8 mouse cellular contexts compared by ENCODE assay signal in genomic region chr12:67430318-67430950, GRCm38 (mm10).
A peak's percentile ranks its signal among the peaks of the same experiment; 100 is the strongest.
DNase-seq lines count a peak whose midpoint lies in the region; ATAC-seq and TF ChIP-seq lines count a peak whose summit lies in the region.

No protein-coding gene starts in this region.

- H3K4me2 ChIP-seq in CH12.LX (ENCODE audit: insufficient read depth, low read depth, poor library complexity, severe bottlenecking), result no peak overlapping the region

- ATAC-seq in CD4-positive, CD25-positive, alpha-beta regulatory T cell, adult 4 months, result no peak
- ATAC-seq in megakaryocyte, adult 5-6 weeks (ENCODE audit: poor library complexity, severe bottlenecking), result no peak

- no peak for TF ChIP-seq EP300 in CH12.LX (IDR thresholded peaks at IDR 0.05; ENCODE audit: low read length)

- TF ChIP-seq CTCF in CH12.LX (conservative IDR thresholded peaks at IDR 0.05 in 1 of 2, IDR thresholded peaks at IDR 0.05 in 1 of 2; ENCODE audit: low read depth in 2 of 2, low read length in 2 of 2), result peak in 1 of 2 experiments; percentile 42; a peak in 2 of 4 replicates
- peak; percentile 40; the same call in 1 of the 2 replicates for TF ChIP-seq CTCF in brain, embryonic 14.5 days (IDR thresholded peaks at IDR 0.05; ENCODE audit: borderline replicate concordance, extremely low read depth, insufficient read depth, insufficient read length)

- no peaks in the 10 kb centered on the region for H3K36me3 ChIP-seq in heart, embryonic 10.5 days
- H3K36me3 ChIP-seq in CH12.LX (replicated peaks in 1 of 2; ENCODE audit: control insufficient read depth in 1 of 2, insufficient read depth in 1 of 2, low read length in 1 of 2), result no peaks in the 10 kb centered on the region

- H3K27ac ChIP-seq in heart, embryonic 10.5 days, result no peak overlapping the region
- H3K27ac ChIP-seq in CH12.LX (ENCODE audit: insufficient read depth, low read depth), result no peak overlapping the region

- H3K4me1 ChIP-seq in heart, embryonic 10.5 days, result no peaks in the 10 kb centered on the region
- peaks cover 0 to 10% of the 10 kb centered on the region in 2 experiments; a peak in 2 of 4 replicates for H3K4me1 ChIP-seq in CH12.LX (ENCODE audit: control insufficient read depth in 1 of 2, insufficient read depth in 2 of 2)

- TF ChIP-seq POLR2A in CH12.LX (IDR thresholded peaks at IDR 0.05; ENCODE audit: low read depth, low read length), result no peak
- TF ChIP-seq POLR2A in brain, embryonic 14.5 days (IDR thresholded peaks at IDR 0.05; ENCODE audit: borderline replicate concordance, extremely low read depth, insufficient read depth, insufficient read length, poor library complexity, severe bottlenecking), result no peak

- in situ Hi-C loops in CH12.LX (cut with MboI; ENCODE audit: low pct_ligation_motif_present, low pct_unique_long_range_greater_than_20kb, low sequenced_read_pairs), result no loop called here

- no peaks in the 10 kb centered on the region for H3K79me2 ChIP-seq in CH12.LX (replicated peaks; ENCODE audit: control insufficient read depth, extremely low read depth, insufficient read depth, poor library complexity, severe bottlenecking)

- no peaks in the 10 kb centered on the region for H3K27me3 ChIP-seq in heart, embryonic 10.5 days (ENCODE audit: insufficient read depth, poor library complexity, severe bottlenecking)
- no peaks in the 10 kb centered on the region for H3K27me3 ChIP-seq in CH12.LX (replicated peaks)

- no peaks in the 10 kb centered on the region for H3K9me3 ChIP-seq in heart, embryonic 10.5 days
- no peaks in the 10 kb centered on the region for H3K9me3 ChIP-seq in CH12.LX (replicated peaks; ENCODE audit: low read length)

- no peak overlapping the region for H3K4me3 ChIP-seq in heart, embryonic 10.5 days
- no peak overlapping the region for H3K4me3 ChIP-seq in CH12.LX (replicated peaks in 1 of 3; ENCODE audit: low read depth in 2 of 3, low read length in 2 of 3, poor library complexity in 1 of 3)

- dilution Hi-C loops in CH12.LX (cut with MboI; ENCODE audit: extremely low pct_ligation_motif_present, extremely low pct_unique_long_range_greater_than_20kb, low sequenced_read_pairs), result no loop called here

- intact Hi-C loops in heart, postnatal 10 days (cut with DNase I), result loop anchor here (2.0 kb wide), 1 partner anchor 1432 kb away; no protein-coding TSS in a partner anchor

- TF ChIP-seq RAD21 in CH12.LX (IDR thresholded peaks at IDR 0.05; ENCODE audit: low read depth, low read length), result peak; percentile 54

- H3K9ac ChIP-seq in CH12.LX (ENCODE audit: insufficient read depth, low read depth), result no peak overlapping the region

- 50% methylated on average over 6 of the region's 6 CpGs for WGBS in heart, embryonic 10.5 days

- DNase-seq in heart, postnatal 10 days, result peak; percentile 11 to 15
- no peak for DNase-seq in heart, embryonic 10.5 days (ENCODE audit: low spot score)
- DNase-seq in CH12.LX (ENCODE audit: extremely low read depth), result peak; percentile 46
- peak; percentile 89 for DNase-seq in brain, embryonic 14.5 days (ENCODE audit: low read depth)
- peak; percentile 5 for DNase-seq in kidney, postnatal 14 days
- DNase-seq in retina, postnatal 1 day, result peak; percentile 58

TF ChIP-seq in CH12.LX, 34 proteins besides CTCF, POLR2A, EP300 and RAD21:
- TF ChIP-seq SMC3 (IDR thresholded peaks at IDR 0.05; ENCODE audit: low read depth, low read length) (peak; percentile 43), GABPA (IDR thresholded peaks at IDR 0.05; ENCODE audit: insufficient replicate concordance, low read depth, low read length) (no peak)
TF ChIP-seq in CH12.LX: peak in this region for 1.
